Mouse (Mus musculus) myocyte (in vitro differentiated cells): ENCODE results near the gene Pde4d.

ENCODE experiments used
- MYOG ChIP-seq, 3 experiments: IDR thresholded peaks; one replicate each; pipeline ENCODE4 v1.6.1; 2011; ENCODE audit warnings: control low read depth in 2 of 3, low read depth in 2 of 3, mild to moderate bottlenecking in 2 of 3; ENCODE audit not compliant: insufficient read length in 2 of 3, control insufficient read depth in 1 of 3, insufficient read depth in 1 of 3
- POLR2A ChIP-seq: IDR thresholded peaks from one replicate; pipeline ENCODE4 v1.6.1; 2011; ENCODE audit warnings: low read depth, mild to moderate bottlenecking, control low read depth, moderate library complexity; ENCODE audit not compliant: insufficient read length

DNA sequence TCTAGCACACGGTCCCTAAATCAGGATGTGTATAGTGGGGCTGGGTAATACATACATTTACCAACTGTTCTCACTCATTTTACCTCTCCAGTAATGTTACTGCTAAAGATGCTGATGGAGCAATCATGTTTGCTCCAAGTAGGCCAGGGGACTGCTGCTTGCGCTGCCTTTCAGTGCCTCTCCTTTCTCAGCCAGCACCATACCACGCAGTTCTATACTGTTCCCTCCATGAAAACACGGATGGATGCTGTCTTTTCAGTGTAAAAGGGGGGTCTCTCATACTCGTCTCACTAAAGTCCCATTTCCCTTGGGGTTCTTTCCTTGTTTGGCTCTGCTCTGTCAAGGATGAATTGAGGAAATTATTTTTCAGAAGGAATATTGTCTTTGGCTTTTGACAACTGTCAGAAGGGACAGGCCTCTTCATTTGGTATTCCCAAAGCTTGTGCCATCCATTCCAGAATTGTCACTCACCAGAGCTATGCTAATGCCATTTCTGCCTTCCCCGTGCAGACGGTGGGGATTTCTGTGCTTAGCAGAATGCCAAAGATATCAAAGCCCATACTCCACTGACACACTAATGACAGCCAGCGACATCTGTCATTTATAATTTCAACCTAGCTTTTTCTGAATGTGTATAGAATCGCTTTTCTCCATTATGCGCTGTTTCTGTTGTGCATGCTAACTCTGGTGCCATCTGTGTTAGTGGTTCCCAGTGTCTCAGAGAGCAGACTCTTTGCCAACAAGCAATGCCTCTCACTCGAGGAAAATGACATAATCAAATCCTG is 1099.2 kb downstream of the Pde4d start:
- TF ChIP-seq POLR2A (no peak), MYOG (IDR thresholded peaks at IDR 0.05; ENCODE audit: control insufficient read depth in 1 of 3, insufficient read depth in 1 of 3, insufficient read length in 2 of 3, low read depth in 2 of 3) (no peak)
